Mouse (Mus musculus) lung, adult 18-20 months (tissue): ENCODE data around the gene Lgals1.

Experiments used
- DNase-seq, 2 experiments: peaks; one replicate each; pipeline ENCODE4 v3.0.0; 2022; ENCODE audit warnings: mixed read lengths in 2 of 2

The Lgals1 gene

DNA sequence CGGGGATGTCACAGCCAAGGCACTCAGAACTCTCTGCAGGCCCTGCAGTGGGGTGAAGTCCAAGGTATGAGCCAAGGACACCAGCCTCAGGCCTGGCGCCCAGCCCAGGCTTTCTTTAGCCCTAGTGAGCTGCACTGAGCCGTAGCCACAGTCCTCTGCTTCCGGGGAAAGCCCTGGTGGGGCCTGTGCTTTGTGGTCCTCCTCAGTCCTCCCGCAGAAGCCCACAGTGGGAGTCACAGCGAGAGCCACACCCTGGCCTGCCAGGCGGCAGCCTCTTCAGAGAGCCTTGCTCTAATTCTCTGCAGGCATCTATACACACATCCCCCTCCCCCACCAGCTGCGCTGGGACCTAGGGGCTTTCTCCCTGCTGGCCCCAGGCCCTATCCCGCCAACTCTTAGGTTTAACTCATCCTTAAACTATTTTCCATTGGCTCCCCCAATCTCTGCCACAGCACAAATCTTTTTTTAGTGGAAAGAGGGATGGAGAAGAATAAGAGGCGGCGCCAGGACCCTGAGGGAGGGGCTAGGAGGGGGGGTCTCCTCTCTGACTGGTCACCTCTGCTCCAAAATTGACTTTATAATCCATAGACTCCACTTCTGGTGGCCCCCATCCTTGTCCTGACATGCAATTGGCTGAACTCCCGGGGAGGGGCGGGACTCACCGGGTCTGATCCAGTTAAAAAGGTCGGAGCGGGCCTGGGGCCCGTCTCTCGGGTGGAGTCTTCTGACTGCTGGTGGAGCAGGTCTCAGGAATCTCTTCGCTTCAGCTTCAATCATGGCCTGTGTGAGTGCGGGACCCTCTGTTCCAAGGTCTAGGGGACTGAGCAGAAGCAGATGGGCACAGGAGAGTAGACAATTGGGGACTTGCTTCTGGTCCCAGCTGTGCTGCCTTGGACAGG, at the start of gene Lgals1:
Gene Lgals1, plus strand, starts transcription at position 705 of the 899 bp plus-strand sequence.
- peak; percentile 86 for DNase-seq

- peak; percentile 95 to 97 for DNase-seq
Measured at GRCm38 (mm10) chr15:78876991-78877809, 49.3 kb upstream of the Lgals1 start, which contains the start of gene Gga1. Gene Gga1 (plus strand): TSS chr15:78877190.

DNA sequence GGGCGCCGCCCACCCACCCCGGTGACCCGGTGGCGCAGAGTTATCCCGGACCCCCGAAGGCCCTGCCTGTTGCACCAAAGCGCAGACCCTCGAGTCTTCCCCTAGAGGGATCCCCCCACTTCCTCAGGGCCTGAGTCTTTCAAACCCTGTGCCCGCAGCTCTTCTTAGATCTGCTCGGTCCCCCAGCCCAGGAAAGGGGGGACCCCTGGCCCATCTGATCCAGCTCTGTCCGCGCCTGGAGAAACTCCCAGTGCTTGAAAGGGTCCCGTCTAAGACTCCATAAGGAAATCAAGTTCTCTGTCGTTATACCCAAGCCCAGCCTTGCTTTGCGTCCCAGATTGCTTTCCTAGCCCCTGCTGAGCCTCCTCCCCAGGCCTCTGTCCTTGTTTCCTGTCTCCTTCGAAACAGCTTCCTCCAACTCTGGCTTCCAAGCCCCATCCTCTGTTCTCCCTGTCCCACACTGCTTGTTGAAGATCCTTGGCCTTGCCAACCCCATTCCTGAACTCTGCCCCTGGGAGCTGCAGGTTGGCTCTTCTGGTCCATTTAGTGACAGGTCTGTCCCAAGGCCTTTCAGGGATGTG, 48.6 kb upstream of the Lgals1 start:
- no peak for DNase-seq

- peak; percentile 71 for DNase-seq
Measured at GRCm38 (mm10) chr15:78878792-78879516, 47.6 kb upstream of the Lgals1 start.

- no peak for DNase-seq
Measured at GRCm38 (mm10) chr15:78880432-78880831, 46.1 kb upstream of the Lgals1 start.

DNA sequence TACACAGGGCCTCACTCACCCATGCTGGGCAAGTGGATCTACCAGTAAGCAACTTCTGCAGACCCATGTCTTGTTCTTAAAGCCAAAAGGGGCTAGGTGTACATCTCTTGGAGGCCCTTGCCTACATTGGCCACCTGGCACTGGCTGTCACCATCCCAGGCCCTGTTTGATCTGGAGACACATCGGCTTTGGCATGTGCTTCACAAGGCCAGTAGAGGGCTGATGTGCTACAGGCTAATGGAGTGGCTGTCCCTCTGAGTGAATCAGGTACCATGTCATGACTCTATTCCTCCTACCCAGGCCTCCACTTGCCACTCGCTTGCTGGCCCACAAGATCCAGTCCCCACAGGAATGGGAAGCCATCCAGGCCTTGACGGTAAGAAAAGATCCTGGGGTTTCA, 44.7 kb upstream of the Lgals1 start:
- DNase-seq = no peak

GRCm38 (mm10) chr15:78889401-78889853, 37.1 kb upstream of the Lgals1 start:
- peak; percentile 57 to 65 for DNase-seq

DNA sequence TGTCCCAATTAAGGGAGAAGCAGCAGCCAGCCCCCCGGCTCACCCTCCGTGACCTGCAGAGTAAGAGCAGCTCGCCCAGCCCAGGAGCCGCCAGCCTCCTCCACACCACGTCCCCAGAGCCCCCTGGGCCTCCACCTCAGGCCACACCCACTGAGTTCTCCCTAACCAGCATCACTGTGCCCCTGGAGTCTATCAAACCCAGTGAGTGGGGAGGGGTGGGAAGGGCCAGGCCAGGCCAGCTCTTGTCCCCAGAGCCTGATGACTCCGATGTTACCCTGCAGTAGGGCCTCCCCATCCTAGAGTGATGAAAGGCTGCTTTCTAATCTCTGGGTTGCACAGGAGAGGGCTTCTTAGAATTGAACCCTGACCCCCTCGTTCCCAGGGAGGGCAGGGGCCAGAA, 34.1 kb upstream of the Lgals1 start:
- DNase-seq = no peak

- DNase-seq = no peak
Measured at GRCm38 (mm10) chr15:78894726-78895125, 31.8 kb upstream of the Lgals1 start.

DNA sequence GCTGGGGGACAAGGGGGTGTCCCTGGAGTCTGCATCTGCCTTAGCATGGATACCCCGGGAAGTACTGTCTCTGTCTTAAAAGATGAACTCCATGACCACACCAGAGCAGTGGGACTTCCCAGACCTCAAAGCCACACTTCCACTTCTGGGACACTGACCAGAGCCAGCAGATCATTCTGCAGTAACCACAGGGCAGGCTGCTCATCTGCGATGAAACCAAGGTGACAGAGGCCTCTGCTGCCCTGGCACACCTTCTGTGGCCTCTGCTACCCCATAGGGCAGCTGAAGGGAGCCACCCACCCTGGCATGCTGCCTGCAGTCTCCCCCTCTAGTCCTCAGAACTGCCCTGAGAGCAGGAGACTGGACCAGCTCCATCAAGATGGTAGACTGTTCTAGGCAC, 30.8 kb upstream of the Lgals1 start:
- DNase-seq = no peak

- peak; percentile 72 to 78 for DNase-seq
Measured at GRCm38 (mm10) chr15:78896149-78896548, 30.4 kb upstream of the Lgals1 start.

GRCm38 (mm10) chr15:78897488-78897887, 29.0 kb upstream of the Lgals1 start:
- DNase-seq = no peak

DNA sequence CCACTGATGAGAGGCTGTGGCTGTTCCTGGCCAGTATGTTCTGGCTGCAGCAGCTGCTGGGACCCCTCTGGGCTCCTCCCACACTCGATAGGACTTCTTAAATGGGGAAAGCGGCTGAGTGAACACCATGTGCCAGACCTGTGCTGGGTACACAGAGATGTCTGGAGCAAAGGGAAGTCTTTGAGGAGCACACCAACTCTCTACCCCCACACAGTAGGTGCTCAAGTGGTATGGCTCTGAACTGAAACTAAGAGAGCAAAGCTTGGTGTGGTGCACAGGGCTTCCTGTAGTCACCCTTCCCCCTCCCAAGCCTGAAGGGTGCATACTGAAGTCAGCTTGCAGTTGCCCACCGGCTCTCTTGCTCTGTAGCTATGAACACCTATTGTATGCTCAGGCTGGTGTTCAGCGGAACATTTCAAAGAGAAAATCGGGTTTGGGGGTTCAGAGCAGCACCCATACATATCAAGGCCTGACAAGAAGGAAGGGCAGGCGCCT, 28.0 kb upstream of the Lgals1 start:
- no peak for DNase-seq

DNA sequence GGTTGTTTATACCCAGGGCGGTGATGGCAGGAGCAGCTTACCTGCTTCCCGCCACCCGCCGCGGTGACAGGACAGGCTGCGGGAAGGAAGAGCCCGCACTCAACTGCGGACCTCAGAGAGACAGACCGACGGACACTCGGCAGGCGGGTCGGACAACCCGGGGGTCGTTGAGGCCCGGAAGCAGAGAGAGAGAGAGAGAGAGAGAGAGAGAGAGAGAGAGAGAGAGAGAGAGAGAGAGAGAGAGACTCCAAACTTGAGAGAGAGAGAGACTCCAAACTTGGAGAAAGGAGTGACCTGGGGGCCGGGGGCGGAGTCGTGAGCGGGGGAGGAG, 27.2 kb upstream of the Lgals1 start, which contains the start of gene Gm49510:
Gene Gm49510, plus strand, starts transcription at position 259 of the 331 bp plus-strand sequence.
- no peak for DNase-seq

DNA sequence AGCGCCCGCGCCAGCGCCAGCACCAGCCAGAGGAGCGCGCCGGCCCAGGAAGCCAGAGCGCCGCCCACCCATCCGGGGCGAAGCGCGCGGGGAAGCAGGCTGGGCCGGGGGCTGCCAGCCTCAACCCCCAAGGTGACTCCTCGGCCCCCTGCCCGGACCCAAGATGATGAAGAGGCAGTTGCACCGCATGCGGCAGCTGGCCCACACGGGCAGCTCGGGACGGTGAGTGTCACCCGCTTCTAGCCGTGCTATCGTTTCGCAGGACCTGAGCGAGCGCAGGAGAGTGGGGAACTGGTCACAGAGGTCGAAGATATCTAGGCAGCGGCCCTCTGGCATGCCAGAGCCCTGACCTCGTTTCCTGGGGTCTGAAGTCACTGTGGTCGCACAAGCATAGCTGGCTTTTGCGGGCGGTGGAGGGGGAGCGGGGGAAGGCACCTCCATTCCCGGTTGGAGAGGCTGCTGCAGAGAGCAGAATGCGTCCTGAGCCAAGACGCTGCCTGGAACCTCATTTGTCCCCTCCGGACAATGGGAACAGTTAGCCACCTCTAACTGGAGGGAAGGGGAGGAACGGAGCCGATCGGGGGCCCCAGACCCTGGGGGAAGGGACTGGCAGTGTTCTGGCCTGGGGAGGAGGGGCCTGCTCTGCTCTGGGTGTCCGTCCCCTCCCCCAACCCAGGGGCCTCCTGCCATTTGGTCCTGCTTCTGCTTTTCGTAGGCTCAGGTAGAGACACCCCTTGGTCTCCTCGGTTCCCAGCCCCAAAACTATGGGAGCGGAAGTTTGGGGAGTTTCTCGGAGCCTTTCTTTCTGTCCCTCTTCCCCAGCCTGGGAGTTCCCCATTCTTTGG, 26.6 kb upstream of the Lgals1 start, which contains the start of gene Sh3bp1:
Gene Sh3bp1, plus strand, starts transcription at position 29 of the 845 bp plus-strand sequence.
- DNase-seq = peak; percentile 71 to 76

GRCm38 (mm10) chr15:78900585-78901421, 25.7 kb upstream of the Lgals1 start:
- peak in 1 of 2 experiments; percentile 48 for DNase-seq

- DNase-seq = no peak
Measured at GRCm38 (mm10) chr15:78901422-78901789, 25.1 kb upstream of the Lgals1 start.

GRCm38 (mm10) chr15:78903243-78903642, 23.3 kb upstream of the Lgals1 start:
- DNase-seq = peak; percentile 74 to 82

GRCm38 (mm10) chr15:78908399-78908798, 18.1 kb upstream of the Lgals1 start:
- DNase-seq = no peak

GRCm38 (mm10) chr15:78908982-78909381, 17.5 kb upstream of the Lgals1 start:
- DNase-seq = no peak
